Mouse (Mus musculus) limb, embryonic 11.5 days (tissue): ENCODE data around the gene Ptma. TPM values are rescaled to one million over a fixed set of nuclear protein-coding genes. Genes with fewer than 3 reads are reported as not detected.

Source experiments
- ATAC-seq: fragments of 200-750 bp; cut with Nextera tagmentation; 2 replicates; pipeline ENCODE4 v1.8.0; 2017; ENCODE audit warnings: low read depth; ENCODE audit not compliant: insufficient number of reproducible peaks, low FRiP score, low TSS enrichment
- DNase-seq: peaks from one replicate; pipeline ENCODE4 v3.0.0-alpha.2; 2015; ENCODE audit warnings: low spot score
- H3K27ac ChIP-seq: fragments of 300-500 bp; sonication (generic); replicated peaks from 2 replicates; pipeline ENCODE4 v1.5.1; 2014; ENCODE audit warnings: low read depth, mild to moderate bottlenecking, low read length
- H3K27me3 ChIP-seq: fragments of 300-500 bp; sonication (generic); 2 replicates; pipeline ENCODE4 v1.6.1; 2014; ENCODE audit warnings: mild to moderate bottlenecking, low read length, mixed read lengths; ENCODE audit not compliant: control insufficient read depth, insufficient read depth
- H3K36me3 ChIP-seq: fragments of 300-500 bp; sonication (generic); 2 replicates; pipeline ENCODE4 v1.6.1; 2014; ENCODE audit warnings: mild to moderate bottlenecking, low read length, moderate library complexity, mixed read lengths; ENCODE audit not compliant: control insufficient read depth, insufficient read depth
- H3K4me1 ChIP-seq: fragments of 300-500 bp; sonication (generic); 2 replicates; pipeline ENCODE4 v1.6.1; 2014; ENCODE audit warnings: low read length, mixed read lengths; ENCODE audit not compliant: control insufficient read depth, insufficient read depth
- H3K4me2 ChIP-seq: fragments of 300-500 bp; sonication (generic); 2 replicates; pipeline ENCODE4 v1.6.1; 2014; ENCODE audit warnings: low read depth, mild to moderate bottlenecking, moderate library complexity; ENCODE audit not compliant: severe bottlenecking
- H3K4me3 ChIP-seq: fragments of 300-500 bp; sonication (generic); 2 replicates; pipeline ENCODE4 v1.5.1; 2014; ENCODE audit warnings: low read depth, low read length
- H3K9ac ChIP-seq: fragments of 300-500 bp; sonication (generic); 2 replicates; pipeline ENCODE4 v1.6.1; 2014; ENCODE audit warnings: mild to moderate bottlenecking, low read length
- H3K9me3 ChIP-seq: fragments of 300-500 bp; sonication (generic); 2 replicates; pipeline ENCODE4 v1.6.1; 2016; ENCODE audit warnings: low read length; ENCODE audit not compliant: control insufficient read depth
- WGBS: fragments of 180-500 bp; shearing (Covaris S2); extraction: QIAGEN DNeasy Blood & Tissue Kit; methylation state at CpG from one replicate; pipeline ENCODE4 v1.1.7; 2014; 5-methylcytosine and 5-hydroxymethylcytosine counted together
- polyA plus RNA-seq: library from polyadenylated mRNA; unstranded; fragments of >200 nt; fragmentation: Nextera tagmentation; extraction: Ambion mirVana; gene quantifications from 2 replicates; pipeline ENCODE4 v1.2.1, GENCODE M21; 2014

The Ptma gene
- polyA plus RNA-seq, 1 experiment from 2014 or later = 4,506 TPM

GRCm38 (mm10) chr1:86515715-86516410, 10.7 kb upstream of the Ptma start:
- peaks cover 6% of the 10 kb centered on the region; the same call in 1 of the 2 replicates for H3K4me1 ChIP-seq
- no peak overlapping the region for H3K4me3 ChIP-seq
- peak; percentile 20 for DNase-seq
- no peaks in the 10 kb centered on the region for H3K9me3 ChIP-seq
- H3K27ac ChIP-seq = no peak overlapping the region
- no peak overlapping the region for H3K9ac ChIP-seq
- H3K27me3 ChIP-seq = no peaks in the 10 kb centered on the region
- ATAC-seq = no peak
- H3K36me3 ChIP-seq = no peaks in the 10 kb centered on the region
- WGBS = 69% methylated on average over 6 of the region's 6 CpGs
- H3K4me2 ChIP-seq = no peak overlapping the region

GRCm38 (mm10) chr1:86517076-86517475, 9.4 kb upstream of the Ptma start:
- Histone ChIP-seq H3K4me3 (no peak overlapping the region), H3K36me3 (no peaks in the 10 kb centered on the region), H3K9me3 (no peaks in the 10 kb centered on the region), H3K27ac (no peak overlapping the region), H3K27me3 (no peaks in the 10 kb centered on the region), H3K4me1 (peaks cover 4% of the 10 kb centered on the region), H3K9ac (no peak overlapping the region), H3K4me2 (no peak overlapping the region)
- DNase-seq (no peak), ATAC-seq (no peak)
- WGBS = 73% methylated on average over 3 of the region's 3 CpGs

- ATAC-seq = no peak
- no peak overlapping the region for H3K27ac ChIP-seq
- H3K9me3 ChIP-seq = no peaks in the 10 kb centered on the region
- peaks cover 15% of the 10 kb centered on the region for H3K4me1 ChIP-seq
- peak; percentile 76 for DNase-seq
- no peak overlapping the region for H3K9ac ChIP-seq
- no peaks in the 10 kb centered on the region for H3K27me3 ChIP-seq
- H3K36me3 ChIP-seq = no peaks in the 10 kb centered on the region
- no peak overlapping the region for H3K4me3 ChIP-seq
- 44% methylated on average over 7 of the region's 7 CpGs for WGBS
- H3K4me2 ChIP-seq = no peak overlapping the region
Observed at GRCm38 (mm10) chr1:86520361-86520760, 6.2 kb upstream of the Ptma start.

GRCm38 (mm10) chr1:86522286-86522871, 4.1 kb upstream of the Ptma start:
- WGBS = 61% methylated on average over 7 of the region's 7 CpGs
- H3K9ac ChIP-seq = peak overlapping the region; percentile 17; the same call in 1 of the 2 replicates
- H3K4me1 ChIP-seq = peaks cover 18% of the 10 kb centered on the region
- no peak overlapping the region for H3K4me2 ChIP-seq
- no peak for ATAC-seq
- DNase-seq = peak; percentile 28
- H3K9me3 ChIP-seq = no peaks in the 10 kb centered on the region
- H3K27me3 ChIP-seq = no peaks in the 10 kb centered on the region
- no peak overlapping the region for H3K4me3 ChIP-seq
- H3K36me3 ChIP-seq = no peaks in the 10 kb centered on the region
- H3K27ac ChIP-seq = no peak overlapping the region; the same call in 1 of the 2 replicates

- DNase-seq (no peak), ATAC-seq (no peak)
- 80% methylated on average over 8 of the region's 8 CpGs for WGBS
- peaks cover 10% of the 10 kb centered on the region; the same call in 1 of the 2 replicates for H3K36me3 ChIP-seq
- H3K4me3 ChIP-seq = peak overlapping the region; percentile 26; the same call in 1 of the 2 replicates
- peak overlapping the region; percentile 98 for H3K9ac ChIP-seq
- no peaks in the 10 kb centered on the region for H3K9me3 ChIP-seq
- no peaks in the 10 kb centered on the region for H3K27me3 ChIP-seq
- H3K4me1 ChIP-seq = peaks cover 18% of the 10 kb centered on the region
- peak overlapping the region; percentile 99 for H3K27ac ChIP-seq
- peak overlapping the region; percentile 89 for H3K4me2 ChIP-seq
Observed at GRCm38 (mm10) chr1:86523776-86524618, 2.5 kb upstream of the Ptma start.

- peak; percentile 100 for DNase-seq
- Histone ChIP-seq H3K4me2 (peak overlapping the region; percentile 89), H3K4me1 (peaks cover 23% of the 10 kb centered on the region), H3K4me3 (peak overlapping the region; percentile 99), H3K9ac (peak overlapping the region; percentile 98), H3K27ac (peak overlapping the region; percentile 99), H3K36me3 (peaks cover 15% of the 10 kb centered on the region; the same call in 1 of the 2 replicates), H3K27me3 (no peaks in the 10 kb centered on the region), H3K9me3 (no peaks in the 10 kb centered on the region)
- ATAC-seq = peak; percentile 52
- 1% methylated on average over 53 of the region's 53 CpGs for WGBS
Observed at GRCm38 (mm10) chr1:86524619-86525498, 1.7 kb upstream of the Ptma start.

- H3K4me2 ChIP-seq = peak overlapping the region; percentile 89
- peaks cover 24% of the 10 kb centered on the region for H3K4me1 ChIP-seq
- peak overlapping the region; percentile 98 for H3K9ac ChIP-seq
- peak overlapping the region; percentile 99 for H3K27ac ChIP-seq
- WGBS = under 1% methylated on average over 44 of the region's 44 CpGs
- no peaks in the 10 kb centered on the region for H3K27me3 ChIP-seq
- peaks cover 16% of the 10 kb centered on the region; the same call in 1 of the 2 replicates for H3K36me3 ChIP-seq
- H3K4me3 ChIP-seq = peak overlapping the region; percentile 99
- ATAC-seq = peak; percentile 2
- no peaks in the 10 kb centered on the region for H3K9me3 ChIP-seq
- peak; percentile 84 for DNase-seq
Observed at GRCm38 (mm10) chr1:86525499-86526115, 919 bp upstream of the Ptma start.
